Mouse (Mus musculus) testis, postnatal 14 days (tissue): ENCODE results near the gene Trem1.

Experiments
- DNase-seq: peaks from one replicate; pipeline ENCODE4 v3.0.0; 2021; ENCODE audit warnings: low spot score

Gene Trem1

DNA sequence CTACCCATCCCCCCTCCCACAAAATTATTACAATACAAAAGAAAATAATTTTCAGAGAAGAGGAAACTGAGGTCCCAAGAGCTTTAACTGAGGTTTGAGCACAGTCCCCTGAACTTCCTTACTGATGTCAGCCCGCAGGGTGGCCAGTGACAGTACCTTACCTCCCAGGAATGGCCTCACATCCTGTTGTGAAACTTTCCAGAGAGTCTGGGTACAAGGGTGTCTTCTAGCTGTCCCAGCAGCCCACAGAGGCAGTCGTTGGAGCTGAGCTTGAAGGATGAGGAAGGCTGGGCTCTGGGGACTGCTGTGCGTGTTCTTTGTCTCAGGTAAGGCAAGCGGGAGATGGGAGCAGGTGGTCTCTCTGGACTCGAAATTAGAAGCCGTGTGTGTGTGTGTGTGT is at the start of gene Trem1:
Gene Trem1 (plus strand): TSS at position 251 of the 400 bp plus-strand sequence.
- DNase-seq, result no peak

DNA sequence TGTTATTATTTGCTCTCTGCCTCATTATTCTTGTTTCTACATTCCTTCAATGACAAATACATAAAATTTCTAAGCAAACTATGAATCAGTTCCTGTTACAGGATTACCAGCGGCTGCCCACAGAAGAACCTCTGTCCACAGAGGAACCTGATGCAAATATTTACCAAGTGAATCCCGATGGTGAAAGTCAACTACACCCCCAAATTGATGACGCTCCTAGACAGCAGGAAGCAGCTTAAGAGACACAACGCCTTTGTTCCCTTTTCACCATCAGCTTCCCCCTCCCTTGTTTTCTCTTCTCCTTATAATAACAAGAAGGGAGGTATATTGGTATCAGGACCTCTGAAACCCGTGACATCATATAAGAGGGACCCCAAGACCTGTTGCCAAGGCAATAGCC is 47.3 kb upstream of the Trem1 start:
- DNase-seq, result no peak

DNA sequence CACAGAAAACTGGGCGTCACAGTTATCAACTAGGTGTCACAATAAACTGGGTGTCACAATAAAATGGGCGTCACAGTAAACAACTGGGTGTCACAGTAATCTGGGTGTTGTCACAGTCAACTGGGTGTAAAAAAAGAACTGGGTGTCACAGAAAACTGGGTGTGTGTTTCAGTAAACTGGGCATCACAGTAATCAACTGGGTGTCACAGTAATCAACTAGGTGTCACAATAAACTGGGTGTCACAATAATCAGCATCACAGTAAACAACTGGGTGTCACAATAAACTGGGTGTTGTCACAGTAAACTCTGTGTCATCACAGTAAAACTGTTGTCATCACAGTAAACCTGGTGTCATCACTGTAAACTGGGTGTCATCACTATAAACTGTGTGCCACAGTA is 40.2 kb upstream of the Trem1 start:
- no peak for DNase-seq

DNA sequence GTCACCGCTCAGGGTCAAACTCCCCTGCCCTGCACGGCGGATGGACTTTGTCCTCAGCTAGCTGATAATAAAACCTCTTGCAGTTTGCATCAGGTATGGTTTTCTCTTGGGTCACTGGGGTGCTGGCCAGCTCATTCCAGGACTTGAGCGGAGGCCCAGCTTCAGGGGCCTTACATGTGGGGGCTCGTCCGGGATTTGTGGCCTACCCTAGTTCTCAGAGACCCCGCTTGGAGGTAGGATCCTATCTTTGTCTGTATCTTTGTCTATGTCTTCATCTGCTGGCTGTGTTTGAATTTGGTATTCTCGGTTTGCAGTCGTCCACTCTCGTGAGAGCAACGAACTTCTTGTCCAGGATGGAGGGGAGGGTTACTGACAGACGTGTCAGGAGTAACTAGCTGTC is 29.5 kb upstream of the Trem1 start:
- DNase-seq, result peak; percentile 2

DNA sequence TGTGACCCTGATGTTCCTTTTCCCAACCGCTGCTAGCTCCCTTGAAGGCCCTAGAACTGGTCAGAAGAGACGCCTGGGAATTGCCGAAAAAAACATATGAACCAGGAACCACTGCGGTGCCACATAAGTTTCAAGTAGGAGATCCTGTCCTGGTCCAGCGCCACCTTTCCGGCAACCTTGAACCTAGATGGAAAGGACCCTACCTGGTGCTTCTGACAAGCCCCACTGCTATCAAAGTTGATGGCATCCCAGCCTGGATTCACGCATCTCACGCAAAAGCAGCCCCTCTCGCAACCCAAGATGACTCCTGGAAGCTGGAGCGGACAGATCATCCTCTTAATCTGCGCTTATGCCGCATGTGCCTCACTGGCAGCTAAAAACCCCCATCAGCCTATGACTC is 20.0 kb upstream of the Trem1 start:
- DNase-seq, result no peak

DNA sequence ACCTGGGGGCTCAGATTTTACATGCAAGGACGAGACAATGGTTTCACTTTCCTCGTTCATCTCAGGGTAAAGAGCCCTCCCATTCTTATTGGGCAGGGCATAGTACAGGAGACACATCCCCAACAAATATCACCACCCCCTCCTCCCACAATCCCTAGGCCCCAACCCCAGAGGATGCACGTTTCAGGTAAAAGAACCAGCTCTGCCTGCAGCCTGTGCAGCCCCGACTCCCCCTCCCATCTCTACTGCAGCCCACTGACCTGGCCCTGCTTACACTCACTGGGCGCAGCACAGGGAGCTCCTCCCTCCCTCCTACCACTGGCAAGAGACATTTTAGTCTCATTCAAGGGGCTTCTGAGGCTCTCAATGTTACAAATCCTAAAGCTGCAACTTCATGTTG is 19.1 kb upstream of the Trem1 start:
- DNase-seq, result no peak

DNA sequence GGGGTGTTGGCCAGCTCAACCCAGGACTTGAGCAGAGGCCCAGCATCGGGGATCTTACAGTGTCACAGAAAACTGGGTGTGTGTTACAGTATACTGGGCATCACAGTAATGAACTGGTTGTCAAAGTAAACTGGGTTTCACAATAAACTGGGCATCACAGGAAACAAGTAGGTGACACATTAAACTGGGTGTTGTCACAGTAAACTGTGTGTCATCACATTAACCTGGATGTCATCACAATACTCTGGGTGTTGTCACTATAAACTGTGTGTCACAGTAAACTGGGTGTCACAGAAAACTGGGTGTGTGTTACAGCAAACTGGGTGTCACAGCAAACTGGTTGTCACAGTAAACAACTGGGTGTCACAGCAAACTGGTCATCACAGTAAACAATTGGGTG is 17.1 kb upstream of the Trem1 start:
- DNase-seq, result no peak

DNA sequence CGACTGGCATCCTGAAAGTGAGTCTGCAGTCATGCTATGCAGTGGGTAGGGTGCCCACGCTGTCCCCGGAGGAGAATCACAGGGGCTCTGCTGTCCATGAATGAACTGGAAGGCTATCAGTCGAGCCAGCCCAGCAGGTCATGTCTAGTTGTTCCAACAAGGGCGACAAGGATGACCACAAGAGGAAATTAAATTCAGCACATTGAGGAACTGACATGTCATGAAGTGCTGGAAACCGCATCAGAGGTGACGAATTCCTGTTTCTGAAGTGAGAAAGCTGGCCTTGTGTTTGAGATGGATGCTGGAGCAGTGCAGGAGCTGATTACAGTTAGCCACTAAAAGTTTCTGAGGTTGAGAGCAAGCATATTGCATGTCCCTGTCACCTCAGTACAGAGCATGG is 1.9 kb upstream of the Trem1 start:
- no peak for DNase-seq

DNA sequence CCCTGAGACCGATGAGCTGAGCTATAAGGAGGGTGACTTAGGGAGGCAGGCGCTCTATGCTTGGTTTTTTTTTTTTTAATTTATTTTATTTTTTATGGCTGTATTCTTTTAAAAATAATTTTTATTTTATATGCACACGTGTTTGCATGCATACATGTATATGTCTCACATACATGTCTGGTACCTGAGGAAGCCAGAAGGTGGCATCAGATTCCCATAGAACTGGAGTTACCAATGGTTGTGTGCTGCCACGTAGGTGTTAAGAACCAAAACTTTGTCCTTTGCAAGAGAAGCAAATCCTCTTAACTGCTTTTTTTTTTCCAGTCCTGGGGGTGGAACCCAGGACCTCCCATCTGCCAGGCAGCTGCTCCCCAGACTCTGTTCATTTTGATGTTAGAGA is 1.2 kb downstream of the Trem1 start:
- DNase-seq, result no peak

DNA sequence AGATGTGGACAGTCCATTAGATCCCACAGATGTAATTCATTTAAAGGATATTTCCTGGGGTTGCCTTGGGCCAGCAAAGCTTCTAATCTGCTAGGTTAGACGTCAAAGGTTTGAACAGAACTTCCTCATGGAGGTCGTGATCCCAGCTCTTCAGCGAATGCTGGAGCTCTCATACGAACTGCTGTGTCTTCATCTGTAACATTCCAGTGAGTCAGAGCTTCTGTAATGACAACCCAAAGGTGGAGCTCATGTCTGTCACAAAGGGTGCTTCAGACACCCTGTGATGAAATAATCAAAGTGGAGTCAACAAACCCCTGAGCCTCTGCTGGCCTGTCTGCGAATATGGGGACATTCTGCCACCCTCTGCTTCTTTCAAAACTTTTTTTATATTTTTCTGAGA is 2.0 kb downstream of the Trem1 start:
- DNase-seq, result no peak

DNA sequence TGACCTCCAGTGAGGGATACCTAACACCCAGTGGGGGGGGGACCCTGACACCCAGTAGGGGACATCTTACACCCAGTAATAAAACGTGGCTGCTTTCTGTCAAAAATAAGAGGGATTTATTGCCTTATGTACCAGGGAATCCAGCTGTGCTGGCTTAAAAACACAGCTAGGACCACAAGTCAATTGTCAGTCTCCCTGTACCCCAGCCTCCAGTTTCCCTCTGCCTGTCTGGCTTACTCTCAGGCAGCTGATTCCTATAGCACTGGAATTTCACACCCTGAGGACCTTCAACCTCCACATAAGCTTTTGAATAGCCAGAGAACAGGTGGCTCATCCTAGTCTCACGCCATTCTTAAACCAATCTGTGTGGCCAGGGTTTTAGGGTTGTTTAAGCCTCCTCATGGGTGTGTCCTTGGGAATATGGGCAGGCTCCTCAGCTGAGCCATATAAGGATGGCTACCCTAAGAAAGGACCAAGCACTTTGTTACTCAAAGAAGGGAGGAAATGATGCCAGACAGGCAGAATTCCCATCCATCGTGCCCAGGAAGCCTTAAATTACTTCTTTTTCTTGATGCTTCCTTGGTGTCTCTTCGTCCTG is 3.3 kb downstream of the Trem1 start:
- no peak for DNase-seq

DNA sequence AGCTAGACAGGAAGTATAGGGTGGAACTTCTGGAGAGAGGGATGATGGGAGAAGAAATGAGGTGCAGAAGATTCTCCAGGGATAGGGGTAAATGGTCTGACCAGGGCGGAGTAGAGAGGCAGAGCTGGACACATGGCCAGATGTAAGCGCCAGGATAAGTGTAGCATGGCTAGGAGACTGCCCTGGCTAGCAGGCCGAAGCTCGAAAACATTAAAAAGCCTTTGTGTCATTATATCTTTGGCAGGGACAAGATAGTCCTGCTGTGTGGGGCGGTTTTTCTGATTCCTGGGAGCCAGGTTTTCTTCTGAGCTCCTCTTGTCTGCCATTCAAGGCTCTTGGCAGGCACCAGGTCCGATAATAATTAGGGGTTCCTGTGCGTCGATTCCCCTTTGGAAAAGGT is 5.1 kb downstream of the Trem1 start:
- no peak for DNase-seq

DNA sequence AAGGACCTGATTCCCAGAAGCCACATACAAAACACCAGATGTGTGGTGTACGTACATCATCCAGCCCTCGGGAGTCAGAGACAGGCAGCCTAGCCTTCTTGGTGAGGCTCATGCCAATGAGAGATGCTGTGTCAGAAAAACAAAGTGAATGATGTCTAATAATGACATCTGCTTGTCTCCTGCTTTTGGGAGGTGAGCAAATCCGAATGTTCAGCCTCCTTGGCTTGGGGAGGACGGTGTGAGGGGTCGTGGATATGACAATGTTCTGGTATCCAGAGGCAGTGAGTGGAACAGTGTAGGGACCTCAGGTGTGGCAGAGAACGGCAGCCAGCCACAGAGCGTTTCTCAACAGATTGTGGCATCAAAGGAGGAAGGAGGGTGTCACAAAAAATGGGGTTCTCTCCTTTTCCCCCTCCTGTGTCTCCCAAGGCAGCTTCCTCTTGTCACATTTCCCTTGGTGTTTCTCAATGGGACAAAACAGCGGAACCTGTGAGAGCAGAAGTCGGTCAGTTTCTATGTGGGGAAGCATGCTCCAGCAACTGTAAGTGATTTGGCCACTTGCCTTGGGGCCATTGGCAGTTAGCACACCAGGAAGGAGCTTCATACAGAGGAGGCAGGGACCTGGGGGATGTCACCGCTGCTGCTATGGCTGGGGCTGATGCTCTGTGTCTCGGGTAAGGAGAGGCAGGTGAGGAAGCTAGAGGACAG is 14.8 kb downstream of the Trem1 start, which contains the start of gene Trem3:
Gene Trem3 (plus strand): TSS at position 557 of the 708 bp plus-strand sequence.
- DNase-seq, result no peak

DNA sequence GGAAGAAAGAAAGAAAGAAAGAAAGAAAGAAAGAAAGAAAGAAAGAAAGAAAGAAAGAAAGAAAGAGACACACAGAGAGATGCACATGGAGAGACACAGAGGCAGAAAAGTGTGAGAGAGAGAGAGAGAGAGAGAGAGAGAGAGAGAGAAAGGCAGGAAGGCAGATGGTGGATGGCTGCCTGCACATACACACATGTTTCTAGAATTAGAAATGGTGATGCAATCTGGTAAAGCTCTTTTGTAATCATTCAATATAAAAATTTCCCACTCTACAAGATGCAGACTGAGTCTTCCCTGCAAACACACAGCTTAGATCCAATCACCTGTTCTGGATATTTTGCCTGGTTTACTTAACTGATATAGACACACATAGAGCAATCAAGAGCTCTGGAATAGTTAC is 16.5 kb downstream of the Trem1 start:
- DNase-seq, result no peak

DNA sequence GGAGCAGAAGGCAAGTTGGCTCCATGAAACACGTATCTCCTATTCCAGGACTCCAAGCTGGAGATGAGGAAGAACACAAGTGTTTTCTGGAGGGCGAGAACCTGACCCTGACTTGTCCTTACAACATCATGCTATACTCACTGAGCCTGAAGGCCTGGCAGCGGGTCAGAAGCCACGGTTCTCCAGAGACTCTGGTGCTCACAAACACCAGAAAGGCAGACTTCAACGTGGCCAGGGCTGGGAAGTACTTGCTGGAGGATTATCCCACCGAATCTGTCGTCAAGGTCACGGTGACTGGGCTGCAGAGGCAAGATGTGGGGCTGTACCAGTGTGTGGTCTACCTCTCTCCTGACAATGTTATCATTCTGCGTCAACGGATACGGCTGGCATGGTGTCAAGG is 16.9 kb downstream of the Trem1 start:
- no peak for DNase-seq

DNA sequence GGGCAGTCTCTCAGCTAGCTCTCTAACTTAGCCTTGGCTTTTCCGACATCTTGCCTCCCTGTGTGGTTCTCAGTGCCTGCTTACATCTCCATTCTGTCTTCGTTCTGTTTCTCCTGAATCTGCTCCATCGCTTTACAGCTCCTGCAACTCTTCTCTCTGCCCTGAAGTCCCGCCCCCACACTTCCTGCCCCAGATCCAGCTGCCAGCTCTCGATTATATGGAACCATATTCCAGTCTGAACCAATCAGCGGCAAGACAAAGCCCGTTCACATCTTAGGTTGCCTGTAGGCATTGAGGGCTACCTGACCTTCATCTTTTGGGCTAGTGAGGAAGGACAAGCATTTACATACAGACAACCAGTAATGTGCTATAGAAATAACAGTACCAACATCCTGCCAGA is 18.1 kb downstream of the Trem1 start:
- DNase-seq, result no peak

DNA sequence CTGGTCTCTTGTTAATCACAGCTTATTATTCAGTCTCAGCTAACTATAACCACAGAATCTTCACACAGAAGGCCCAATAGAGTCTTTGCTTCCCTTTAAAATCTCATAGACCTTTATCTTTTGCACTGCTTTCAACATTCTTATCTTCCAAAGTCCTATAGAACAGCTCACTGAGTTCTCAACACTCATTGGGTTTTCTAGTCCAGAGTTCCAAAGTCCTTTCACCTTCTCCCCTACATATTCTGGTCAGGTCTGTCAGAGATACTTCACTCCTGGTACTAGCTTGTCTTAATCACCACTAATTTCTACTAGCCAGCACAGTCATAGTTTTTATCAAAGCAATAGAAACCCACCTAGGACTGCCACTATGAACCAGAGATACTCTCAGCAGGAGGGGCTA is 24.0 kb downstream of the Trem1 start:
- no peak for DNase-seq

DNA sequence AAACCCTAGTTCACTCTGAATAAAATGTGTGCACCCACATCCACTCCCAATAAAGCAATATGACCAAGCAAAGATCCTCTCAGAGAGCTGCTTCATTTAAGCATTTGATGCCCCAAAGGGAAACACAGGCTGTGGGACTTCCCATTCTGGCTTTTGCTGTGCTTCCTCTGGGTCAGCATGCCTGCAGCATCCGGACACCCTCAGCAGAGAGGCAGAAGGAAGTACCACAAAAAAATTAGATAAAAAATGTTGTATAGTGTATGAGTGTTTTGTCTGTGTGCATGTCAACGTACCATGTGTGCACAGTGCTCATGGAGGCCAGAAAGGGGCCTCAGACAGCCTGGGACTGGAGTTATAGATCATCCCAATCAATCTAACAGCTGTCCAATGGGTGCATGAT is 29.3 kb downstream of the Trem1 start:
- DNase-seq, result no peak

DNA sequence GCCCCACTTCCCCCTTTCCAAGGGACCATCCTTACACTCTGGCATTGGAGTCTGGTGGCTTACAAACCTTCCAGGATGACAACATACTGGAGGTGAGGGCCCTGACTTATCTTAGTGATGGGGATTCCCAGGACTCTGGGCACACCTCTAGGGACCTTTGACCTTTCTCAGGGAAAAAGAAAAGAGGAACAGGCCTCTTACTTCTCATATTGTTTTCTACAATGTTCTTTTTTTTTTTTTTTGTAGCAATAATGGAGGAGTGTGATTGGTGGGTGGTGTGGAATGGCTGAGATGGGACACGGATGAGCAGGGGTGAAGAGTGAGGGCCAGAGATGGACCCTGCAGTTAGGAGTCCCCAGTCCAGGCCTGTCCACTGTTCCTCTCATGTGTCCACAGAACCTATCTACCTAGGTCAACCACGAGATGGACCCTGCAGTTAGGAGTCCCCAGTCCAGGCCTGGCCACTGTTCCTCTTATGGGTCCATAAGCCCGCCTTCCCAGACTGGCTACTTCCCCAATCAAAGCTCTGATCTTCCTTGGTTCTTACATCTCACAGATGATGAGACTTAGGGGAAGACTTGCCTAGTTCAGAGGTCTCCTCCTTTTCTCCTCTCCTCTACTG is 31.3 kb downstream of the Trem1 start, which contains the start of gene Treml4:
Gene Treml4 (plus strand): TSS at position 555 of the 622 bp plus-strand sequence.
- DNase-seq, result no peak

DNA sequence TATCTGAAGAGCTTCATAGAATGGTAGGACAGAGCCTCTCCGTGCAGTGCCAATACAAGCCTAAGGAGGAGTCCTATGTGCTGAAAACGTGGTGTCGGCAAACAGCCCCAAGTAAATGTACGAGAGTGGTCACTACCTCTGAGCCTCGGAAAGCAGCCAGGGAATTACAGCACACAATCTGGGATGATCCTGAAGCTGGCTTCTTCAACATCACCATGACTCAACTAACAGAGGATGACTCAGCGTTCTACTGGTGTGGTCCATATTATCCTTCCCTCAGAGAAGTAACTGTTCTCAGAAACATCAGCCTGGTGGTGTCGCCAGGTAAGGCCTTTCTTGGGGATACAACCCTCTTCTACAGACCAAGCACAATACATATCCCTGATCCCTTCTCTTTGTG is 32.1 kb downstream of the Trem1 start:
- DNase-seq, result no peak

DNA sequence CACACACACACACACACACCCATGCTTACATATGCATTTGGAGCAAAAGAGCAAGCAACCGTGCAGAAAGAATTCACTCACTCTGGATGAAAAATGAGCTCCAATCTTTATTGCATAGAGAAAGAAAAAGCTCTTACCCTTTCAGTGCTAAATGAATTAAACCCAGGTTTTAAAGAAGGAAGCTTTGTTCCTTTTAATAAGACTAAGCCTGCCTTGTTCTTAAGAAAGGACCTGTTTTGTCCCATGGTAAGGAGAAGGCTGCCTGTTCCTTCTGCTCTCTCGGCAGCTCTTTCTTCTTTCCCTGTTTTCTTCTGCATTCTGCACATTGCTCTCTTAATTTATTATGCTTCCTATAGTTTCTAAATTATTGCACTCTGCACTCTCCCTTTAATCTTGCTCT is 33.6 kb downstream of the Trem1 start:
- DNase-seq, result no peak

DNA sequence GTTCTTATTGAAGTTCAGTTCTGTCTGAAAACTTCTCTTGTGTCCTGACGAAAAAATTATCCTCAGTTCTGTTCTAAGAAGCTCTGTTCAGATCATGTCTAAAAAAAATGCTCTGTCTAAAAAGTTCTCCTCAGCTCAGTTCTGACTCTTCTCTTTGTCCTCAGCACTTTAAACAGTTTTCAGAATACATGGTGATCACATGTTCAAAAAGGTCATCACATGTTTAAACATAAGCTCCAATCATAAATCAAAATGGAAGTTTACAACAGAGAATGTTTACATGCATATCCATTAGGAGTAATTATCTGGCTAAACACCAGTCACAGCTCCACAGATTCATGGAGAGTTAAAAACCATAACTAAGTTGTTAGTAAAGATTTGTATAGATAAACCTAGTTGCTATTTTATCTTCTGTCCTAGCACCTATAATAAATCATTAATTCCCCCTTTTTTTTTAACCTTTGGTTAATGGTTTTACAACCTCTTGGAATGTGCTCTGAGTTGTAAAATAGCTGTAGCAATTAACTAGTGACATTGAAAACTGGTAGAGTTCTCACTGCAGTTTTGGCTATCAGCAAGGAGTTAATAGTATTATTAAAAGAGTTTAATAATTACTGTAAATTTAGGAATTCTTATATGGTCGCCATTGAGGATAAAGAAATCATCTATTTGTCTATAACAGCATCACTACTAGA is 34.2 kb downstream of the Trem1 start:
- no peak for DNase-seq

DNA sequence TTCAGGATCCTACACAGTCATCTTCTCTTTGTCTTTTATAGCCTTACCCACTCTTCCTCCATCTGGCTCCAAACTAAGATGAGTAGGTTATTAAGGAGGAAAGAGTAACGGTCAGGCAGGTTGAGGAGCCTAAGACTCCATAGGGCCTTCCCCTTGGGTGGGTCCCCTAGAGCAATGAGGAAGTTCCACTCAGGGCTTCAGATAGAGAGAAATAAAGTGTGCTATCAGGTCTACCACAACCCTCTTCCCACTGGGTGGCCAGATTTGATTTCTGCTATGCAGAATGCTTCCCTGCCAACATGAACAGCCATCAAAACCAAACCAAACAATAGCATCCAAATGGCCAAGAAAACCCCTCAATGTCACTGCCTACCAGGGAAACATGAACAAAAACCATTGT is 35.0 kb downstream of the Trem1 start:
- DNase-seq, result no peak
